Mouse (Mus musculus): Measurements from ENCODE around the gene Msrb1. TPM values are rescaled to one million over a fixed set of nuclear protein-coding genes. Genes with fewer than 3 reads are reported as not detected.
A peak's percentile ranks its signal among the peaks of the same experiment; 100 is the strongest.

Msrb1 gene
- polyA plus RNA-seq (2012; rRNA removed) = 9.3 and 13.8 TPM in 2 replicates

GRCm38 (mm10) chr17:24736330-24737051 lies at the start of gene Msrb1:
Gene Msrb1 (plus strand): TSS chr17:24736642.
- Histone ChIP-seq H3K4me1 (ENCODE audit: control insufficient read depth, insufficient read depth, low read length) (peaks cover 20% of the 10 kb centered on the region), H3K4me3 (ENCODE audit: control insufficient read depth, low read depth, low read length) (peak within 1 kb of the TSS; percentile 91), H3K27ac (ENCODE audit: control insufficient read depth, insufficient read depth, low read depth, low read length) (peak within 1 kb of the TSS; percentile 59; the same call in 1 of the 2 replicates), H3K36me3 (ENCODE audit: control insufficient read depth, insufficient read depth, low read length) (no peaks in the 10 kb centered on the region), H3K27me3 (ENCODE audit: control insufficient read depth, insufficient read depth, low read length) (no peaks in the 10 kb centered on the region)
- TF ChIP-seq POLR2A (IDR thresholded peaks at IDR 0.05; ENCODE audit: control insufficient read depth, low read depth, low read length) = peak; percentile 81
- no peak for TF ChIP-seq CTCF (IDR thresholded peaks at IDR 0.05; ENCODE audit: control insufficient read depth, insufficient read depth, insufficient replicate concordance, low read depth, low read length)

GRCm38 (mm10) chr17:24687146-24687595 lies 49.3 kb upstream of the Msrb1 start:
- Histone ChIP-seq H3K4me1 (ENCODE audit: control insufficient read depth, insufficient read depth, low read length) (peaks cover 23% of the 10 kb centered on the region), H3K36me3 (ENCODE audit: control insufficient read depth, insufficient read depth, low read length) (no peaks in the 10 kb centered on the region), H3K27me3 (ENCODE audit: control insufficient read depth, insufficient read depth, low read length) (no peaks in the 10 kb centered on the region), H3K4me3 (ENCODE audit: control insufficient read depth, low read depth, low read length) (peak overlapping the region; percentile 76), H3K27ac (ENCODE audit: control insufficient read depth, insufficient read depth, low read depth, low read length) (no peak overlapping the region)
- TF ChIP-seq POLR2A (IDR thresholded peaks at IDR 0.05; ENCODE audit: control insufficient read depth, low read depth, low read length) (no peak), CTCF (IDR thresholded peaks at IDR 0.05; ENCODE audit: control insufficient read depth, insufficient read depth, insufficient replicate concordance, low read depth, low read length) (no peak; the same call in 1 of the 2 replicates)

GRCm38 (mm10) chr17:24687599-24687998 lies 48.8 kb upstream of the Msrb1 start:
- H3K27ac ChIP-seq (ENCODE audit: control insufficient read depth, insufficient read depth, low read depth, low read length) = no peak overlapping the region
- no peaks in the 10 kb centered on the region for H3K27me3 ChIP-seq (ENCODE audit: control insufficient read depth, insufficient read depth, low read length)
- H3K4me1 ChIP-seq (ENCODE audit: control insufficient read depth, insufficient read depth, low read length) = peaks cover 23% of the 10 kb centered on the region
- peak overlapping the region; percentile 76 for H3K4me3 ChIP-seq (ENCODE audit: control insufficient read depth, low read depth, low read length)
- H3K36me3 ChIP-seq (ENCODE audit: control insufficient read depth, insufficient read depth, low read length) = no peaks in the 10 kb centered on the region
- TF ChIP-seq POLR2A (IDR thresholded peaks at IDR 0.05; ENCODE audit: control insufficient read depth, low read depth, low read length) (no peak), CTCF (IDR thresholded peaks at IDR 0.05; ENCODE audit: control insufficient read depth, insufficient read depth, insufficient replicate concordance, low read depth, low read length) (no peak)

GRCm38 (mm10) chr17:24689251-24690081 lies 47.0 kb upstream of the Msrb1 start, which contains the start of gene Syngr3:
Gene Syngr3 (minus strand): TSS chr17:24689955.
- Histone ChIP-seq H3K4me1 (ENCODE audit: control insufficient read depth, insufficient read depth, low read length) (peaks cover 23% of the 10 kb centered on the region), H3K4me3 (ENCODE audit: control insufficient read depth, low read depth, low read length) (peak within 1 kb of the TSS; percentile 78), H3K36me3 (ENCODE audit: control insufficient read depth, insufficient read depth, low read length) (no peaks in the 10 kb centered on the region), H3K27ac (ENCODE audit: control insufficient read depth, insufficient read depth, low read depth, low read length) (no peak within 1 kb of the TSS), H3K27me3 (ENCODE audit: control insufficient read depth, insufficient read depth, low read length) (no peaks in the 10 kb centered on the region)
- TF ChIP-seq POLR2A (IDR thresholded peaks at IDR 0.05; ENCODE audit: control insufficient read depth, low read depth, low read length) = no peak
- TF ChIP-seq CTCF (IDR thresholded peaks at IDR 0.05; ENCODE audit: control insufficient read depth, insufficient read depth, insufficient replicate concordance, low read depth, low read length) = no peak

- TF ChIP-seq CTCF (IDR thresholded peaks at IDR 0.05; ENCODE audit: control insufficient read depth, insufficient read depth, insufficient replicate concordance, low read depth, low read length) (no peak), POLR2A (IDR thresholded peaks at IDR 0.05; ENCODE audit: control insufficient read depth, low read depth, low read length) (no peak)
- no peaks in the 10 kb centered on the region for H3K36me3 ChIP-seq (ENCODE audit: control insufficient read depth, insufficient read depth, low read length)
- H3K4me3 ChIP-seq (ENCODE audit: control insufficient read depth, low read depth, low read length) = no peak overlapping the region
- H3K4me1 ChIP-seq (ENCODE audit: control insufficient read depth, insufficient read depth, low read length) = peaks cover 17% of the 10 kb centered on the region
- H3K27ac ChIP-seq (ENCODE audit: control insufficient read depth, insufficient read depth, low read depth, low read length) = no peak overlapping the region
- H3K27me3 ChIP-seq (ENCODE audit: control insufficient read depth, insufficient read depth, low read length) = no peaks in the 10 kb centered on the region
These were observed 44.1 kb upstream of the Msrb1 start for GRCm38 (mm10) chr17:24692385-24692784.

- Histone ChIP-seq H3K4me3 (ENCODE audit: control insufficient read depth, low read depth, low read length) (peak overlapping the region; percentile 75), H3K36me3 (ENCODE audit: control insufficient read depth, insufficient read depth, low read length) (no peaks in the 10 kb centered on the region), H3K27me3 (ENCODE audit: control insufficient read depth, insufficient read depth, low read length) (no peaks in the 10 kb centered on the region), H3K4me1 (ENCODE audit: control insufficient read depth, insufficient read depth, low read length) (peaks cover 5% of the 10 kb centered on the region), H3K27ac (ENCODE audit: control insufficient read depth, insufficient read depth, low read depth, low read length) (peak overlapping the region; percentile 85)
- TF ChIP-seq CTCF (IDR thresholded peaks at IDR 0.05; ENCODE audit: control insufficient read depth, insufficient read depth, insufficient replicate concordance, low read depth, low read length) = no peak
- no peak for TF ChIP-seq POLR2A (IDR thresholded peaks at IDR 0.05; ENCODE audit: control insufficient read depth, low read depth, low read length)
These were observed 41.0 kb upstream of the Msrb1 start for GRCm38 (mm10) chr17:24695326-24696010.

All from testis, adult 2 months (tissue).